Mouse (Mus musculus): ENCODE measurements around the gene Htatip2.

- TF ChIP-seq CTCF (IDR thresholded peaks at IDR 0.05; ENCODE audit: low read depth, low read length), result no peak
- TF ChIP-seq POLR2A (IDR thresholded peaks at IDR 0.05; ENCODE audit: insufficient read depth, low read length), result no peak
- no peak for TF ChIP-seq EP300 (IDR thresholded peaks at IDR 0.05; ENCODE audit: insufficient read depth, low read depth, low read length)
Measured at GRCm38 (mm10) chr7:49739448-49739847, 19.5 kb upstream of the Htatip2 start.

Measured in ES-Bruce4 (cell line).